Mouse (Mus musculus) duodenum, adult 2 months (tissue): Measurements from ENCODE around the gene Fn3k. TPM values are rescaled to one million over a fixed set of nuclear protein-coding genes. Genes with fewer than 3 reads are reported as not detected.

Source experiments
- polyA plus RNA-seq: library from polyadenylated mRNA; depleted of rRNA; stranded (reverse); fragments of >200 nt; gene quantifications from 2 replicates; pipeline ENCODE4 v1.2.3, GENCODE M21; 2012; ENCODE audit warnings: low replicate concordance; rRNA removed

The Fn3k gene
- 0.40 and 0.41 TPM in 2 replicates for polyA plus RNA-seq

GRCm38 (mm10) chr11:121434156-121435155 lies at the start of gene Fn3k:
TSS of gene Fn3k (plus strand) at chr11:121434913.

GRCm38 (mm10) chr11:121387750-121388553 lies 46.8 kb upstream of the Fn3k start, which contains the start of gene Rab40b:
TSS of gene Rab40b (minus strand) at chr11:121388251.

GRCm38 (mm10) chr11:121420830-121421552 lies 13.7 kb upstream of the Fn3k start, which contains the start of gene Fn3krp:
TSS of gene Fn3krp (plus strand) at chr11:121421401.

GRCm38 (mm10) chr11:121451753-121452635 lies 17.3 kb downstream of the Fn3k start, which contains the start of gene Tbcd:
TSS of gene Tbcd (plus strand) at chr11:121451949.

Other genes starting within 250 kb of the Fn3k start
- gene Hexdc, start 230.5 kb upstream of the Fn3k start, polyA plus RNA-seq = 21.6 and 29.7 TPM in 2 replicates
- 18.2 and 19.4 TPM in 2 replicates for gene Ogfod3, start 230.2 kb upstream of the Fn3k start, polyA plus RNA-seq
- 13.3 and 14.8 TPM in 2 replicates for gene Cybc1, start 205.6 kb upstream of the Fn3k start, polyA plus RNA-seq
- gene Narf, start 197.7 kb upstream of the Fn3k start, polyA plus RNA-seq = 21.3 and 26.4 TPM in 2 replicates
- gene Foxk2, start 174.9 kb upstream of the Fn3k start, polyA plus RNA-seq = 15.5 and 25.4 TPM in 2 replicates
- gene Wdr45b, start 80.5 kb upstream of the Fn3k start, polyA plus RNA-seq = 19.7 and 21.2 TPM in 2 replicates
- 0.56 and 0.75 TPM in 2 replicates for gene Rab40b, start 46.7 kb upstream of the Fn3k start, polyA plus RNA-seq
- gene Fn3krp, start 13.5 kb upstream of the Fn3k start, polyA plus RNA-seq = 0.66 and 1.1 TPM in 2 replicates
- 27.9 and 31.1 TPM in 2 replicates for gene Tbcd, start 17.0 kb downstream of the Fn3k start, polyA plus RNA-seq
- 0.78 TPM in 1 of 2 replicates, not detected in the other for gene Zfp750, start 84.4 kb downstream of the Fn3k start, polyA plus RNA-seq
- 2.9 and 5.1 TPM in 2 replicates for gene B3gntl1, start 238.2 kb downstream of the Fn3k start, polyA plus RNA-seq